Mouse (Mus musculus) E14TG2a.4 (cell line): ENCODE results near the gene Myo1e.

Source experiments
- H3K27me3 ChIP-seq: 2 replicates; pipeline ENCODE4 v1.6.1; 2014; ENCODE audit warnings: low read length, control low read depth; ENCODE audit not compliant: insufficient read depth
- H3K36me3 ChIP-seq: 2 replicates; pipeline ENCODE4 v1.6.1; 2014; ENCODE audit warnings: low read length, control low read depth; ENCODE audit not compliant: insufficient read depth
- H3K4me1 ChIP-seq: replicated peaks from 2 replicates; pipeline ENCODE4 v1.6.1; 2014; ENCODE audit warnings: low read depth, low read length, control low read depth
- H3K4me3 ChIP-seq: replicated peaks from 2 replicates; pipeline ENCODE4 v1.5.1; 2014; ENCODE audit warnings: mild to moderate bottlenecking, low read length
- H3K9me3 ChIP-seq: 2 replicates; pipeline ENCODE4 v1.6.1; 2014; ENCODE audit warnings: low read length, control low read depth
- CTCF ChIP-seq: conservative IDR thresholded peaks from 2 replicates; pipeline ENCODE4 v1.5.1; 2014; ENCODE audit warnings: low read length
- NANOG ChIP-seq: IDR thresholded peaks from 2 replicates; pipeline ENCODE4 v1.6.1; 2014; ENCODE audit warnings: borderline replicate concordance, low read length, mixed read lengths
- POU5F1 ChIP-seq: IDR thresholded peaks from 2 replicates; pipeline ENCODE4 v1.6.1; 2014; ENCODE audit warnings: low read length, borderline replicate concordance

Myo1e gene

GRCm38 (mm10) chr9:70382091-70382490, 174.9 kb downstream of the Myo1e start:
- Histone ChIP-seq H3K4me1 (no peaks in the 10 kb centered on the region), H3K36me3 (peaks cover 45% of the 10 kb centered on the region), H3K27me3 (no peaks in the 10 kb centered on the region), H3K9me3 (no peaks in the 10 kb centered on the region), H3K4me3 (no peak overlapping the region)
- no peak for TF ChIP-seq POU5F1
- TF ChIP-seq CTCF, result no peak

DNA sequence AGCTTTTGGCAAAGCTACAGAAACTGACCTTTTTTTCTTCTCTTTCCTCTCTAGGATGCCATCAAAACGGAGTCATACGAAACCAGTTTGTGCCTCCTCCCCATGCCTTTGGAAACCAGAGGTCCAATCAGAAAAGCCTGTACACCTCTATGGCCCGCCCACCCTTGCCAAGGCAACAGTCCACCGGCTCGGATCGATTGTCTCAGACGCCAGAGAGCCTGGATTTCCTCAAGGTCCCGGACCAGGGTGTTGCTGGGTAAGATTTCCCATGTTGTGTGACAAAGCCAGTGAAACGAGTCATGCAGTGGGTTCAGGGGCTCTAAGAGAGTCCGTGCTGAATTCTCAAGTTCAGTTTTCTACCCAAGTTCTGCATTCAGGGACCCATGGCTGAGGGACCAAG, 176.6 kb downstream of the Myo1e start:
- Histone ChIP-seq H3K9me3 (no peaks in the 10 kb centered on the region), H3K4me1 (no peaks in the 10 kb centered on the region), H3K27me3 (no peaks in the 10 kb centered on the region), H3K4me3 (no peak overlapping the region), H3K36me3 (peaks cover 39% of the 10 kb centered on the region)
- TF ChIP-seq POU5F1, result no peak
- no peak for TF ChIP-seq CTCF
- no peak for TF ChIP-seq NANOG

- no peak for TF ChIP-seq POU5F1
- TF ChIP-seq NANOG, result no peak
- TF ChIP-seq CTCF, result no peak
- Histone ChIP-seq H3K9me3 (no peaks in the 10 kb centered on the region), H3K27me3 (no peaks in the 10 kb centered on the region), H3K36me3 (peaks cover 36% of the 10 kb centered on the region), H3K4me3 (no peak overlapping the region), H3K4me1 (no peaks in the 10 kb centered on the region)
Observed at GRCm38 (mm10) chr9:70384494-70384893, 177.3 kb downstream of the Myo1e start.

DNA sequence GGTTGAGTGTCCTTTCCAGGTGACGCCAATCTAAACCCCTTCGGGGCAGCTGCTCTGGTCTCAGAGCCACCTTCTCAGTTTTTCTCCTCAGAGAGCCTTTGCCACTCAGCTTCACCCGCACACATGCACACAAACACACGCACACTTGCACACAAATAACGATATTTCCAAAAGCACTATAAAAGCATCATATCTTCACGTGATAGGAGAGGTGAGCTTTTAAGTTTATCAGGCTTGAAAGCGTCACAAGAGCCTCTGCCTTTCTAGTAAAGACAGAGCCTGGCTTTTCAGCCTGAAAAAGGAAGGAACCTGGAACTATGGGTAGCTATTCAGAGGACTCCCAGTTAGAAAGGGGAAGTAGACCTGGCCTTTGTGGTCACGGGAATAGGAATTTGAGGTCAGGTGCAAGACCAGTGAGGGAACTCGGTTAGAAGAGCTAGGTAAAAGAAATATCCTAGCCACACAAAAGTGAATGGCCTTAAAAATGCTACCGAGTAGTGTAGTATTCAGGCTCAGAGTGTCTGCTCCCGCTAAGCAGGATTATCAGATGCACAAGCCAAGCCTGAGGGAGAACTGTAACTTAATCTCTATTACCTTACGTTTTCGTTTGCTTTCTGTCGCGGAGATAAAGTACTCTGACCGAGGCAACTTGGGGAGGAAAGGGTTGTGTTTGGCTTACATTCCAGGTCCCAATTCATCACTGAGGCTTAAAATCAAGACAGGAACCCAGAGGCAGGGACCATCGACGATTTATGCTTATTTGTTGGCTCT, 178.0 kb downstream of the Myo1e start:
- H3K36me3 ChIP-seq, result peaks cover 35% of the 10 kb centered on the region
- H3K4me1 ChIP-seq, result no peaks in the 10 kb centered on the region
- no peaks in the 10 kb centered on the region for H3K27me3 ChIP-seq
- no peaks in the 10 kb centered on the region for H3K9me3 ChIP-seq
- H3K4me3 ChIP-seq, result no peak overlapping the region
- TF ChIP-seq NANOG (no peak), POU5F1 (no peak)

DNA sequence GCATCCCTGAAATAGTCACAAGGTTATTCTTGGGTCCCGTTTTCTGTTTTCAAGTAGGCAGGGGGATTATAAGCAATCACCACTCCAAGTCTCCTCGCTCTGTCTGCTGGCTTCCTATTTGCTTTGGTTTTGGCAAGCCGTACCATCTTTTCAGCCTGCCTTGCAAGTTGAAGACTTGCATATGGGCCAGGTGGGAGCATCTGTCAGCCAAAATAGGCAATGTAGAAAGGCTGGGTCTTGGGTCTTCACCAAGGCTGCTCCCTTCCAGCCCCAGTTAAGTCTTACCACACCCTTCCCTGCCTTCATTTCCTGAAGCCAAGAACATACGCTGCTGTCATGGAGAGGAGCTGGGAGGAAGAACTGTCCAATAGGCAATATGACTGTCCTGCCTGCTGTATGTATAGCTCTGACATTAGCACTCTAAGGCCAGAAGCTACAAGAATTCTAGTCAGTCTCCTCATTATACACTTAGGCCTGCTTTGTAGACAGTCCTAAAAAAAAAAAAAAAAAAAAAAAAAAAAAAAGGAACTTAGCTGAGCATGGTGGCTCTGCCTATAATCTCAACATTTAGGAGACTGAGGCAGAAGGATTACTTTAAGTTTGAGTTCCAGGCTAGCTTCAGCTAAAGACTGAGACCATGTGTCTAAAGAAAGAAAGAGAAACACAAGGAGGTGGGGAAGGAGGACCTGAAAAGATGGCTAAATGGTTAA, 180.4 kb downstream of the Myo1e start:
- Histone ChIP-seq H3K36me3 (peaks cover 24% of the 10 kb centered on the region), H3K9me3 (no peaks in the 10 kb centered on the region), H3K27me3 (no peaks in the 10 kb centered on the region), H3K4me1 (peaks cover 11% of the 10 kb centered on the region), H3K4me3 (no peak overlapping the region)
- TF ChIP-seq POU5F1, result no peak
- TF ChIP-seq NANOG, result no peak
- no peak for TF ChIP-seq CTCF

GRCm38 (mm10) chr9:70389548-70389947, 182.4 kb downstream of the Myo1e start:
- TF ChIP-seq CTCF, result no peak
- TF ChIP-seq NANOG, result no peak
- peaks cover 17% of the 10 kb centered on the region for H3K36me3 ChIP-seq
- no peaks in the 10 kb centered on the region for H3K9me3 ChIP-seq
- H3K4me1 ChIP-seq, result peaks cover 15% of the 10 kb centered on the region
- H3K27me3 ChIP-seq, result no peaks in the 10 kb centered on the region
- no peak overlapping the region for H3K4me3 ChIP-seq

DNA sequence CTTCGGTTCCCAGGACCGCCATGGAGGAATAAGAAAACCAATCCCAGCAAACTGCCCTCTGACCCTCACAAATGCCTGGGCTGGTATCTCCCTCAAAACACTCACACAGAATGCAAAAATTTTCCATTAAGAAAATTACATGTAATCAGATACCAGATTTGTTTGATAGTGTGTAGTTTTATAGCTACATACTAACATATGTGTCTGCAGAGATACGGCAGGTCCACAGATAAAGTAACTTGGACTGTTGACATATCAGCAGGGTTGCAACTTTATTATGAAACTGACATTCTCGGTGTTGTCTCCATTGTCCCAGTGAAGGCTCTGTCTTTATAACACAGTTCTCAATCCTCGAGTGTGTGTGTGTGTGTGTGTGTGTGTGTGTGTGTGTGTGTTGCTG, 183.9 kb downstream of the Myo1e start:
- H3K4me3 ChIP-seq, result no peak overlapping the region
- TF ChIP-seq POU5F1, result no peak
- no peak for TF ChIP-seq CTCF
- TF ChIP-seq NANOG, result no peak
- peaks cover 10% of the 10 kb centered on the region for H3K36me3 ChIP-seq

GRCm38 (mm10) chr9:70391660-70392562, 184.8 kb downstream of the Myo1e start:
- Histone ChIP-seq H3K36me3 (peaks cover 17% of the 10 kb centered on the region), H3K27me3 (no peaks in the 10 kb centered on the region), H3K9me3 (no peaks in the 10 kb centered on the region), H3K4me3 (no peak overlapping the region), H3K4me1 (peaks cover 24% of the 10 kb centered on the region)
- TF ChIP-seq CTCF (no peak), POU5F1 (no peak), NANOG (no peak)

More for the DNA sequence above, 183.9 kb downstream of the Myo1e start:
- no peaks in the 10 kb centered on the region for H3K9me3 ChIP-seq
- peaks cover 22% of the 10 kb centered on the region for H3K4me1 ChIP-seq
- H3K27me3 ChIP-seq, result no peaks in the 10 kb centered on the region
